In genomic region chr1:151991505-151991904, GRCm38 (mm10) we compare ENCODE assay signal across 23 mouse cellular contexts.
DNase-seq lines count a peak whose midpoint lies in the region; ATAC-seq and TF ChIP-seq lines count a peak whose summit lies in the region.
"Had no signal": no experiment of that assay in that cellular context is flagged by ENCODE, and none has a peak within 500 bp of the region (broad histone marks: within the 10 kb centered on the region; RNA-seq: fewer than 3 reads in every experiment).

No protein-coding gene starts in this region.

- no peaks in the 10 kb centered on the region for H3K36me3 ChIP-seq in liver, embryonic 14.5 days (replicated peaks; ENCODE audit: control insufficient read depth, insufficient read depth, low read depth)
- H3K36me3 ChIP-seq in E14TG2a.4 (ENCODE audit: insufficient read depth, low read length), result no peaks in the 10 kb centered on the region
- H3K36me3 ChIP-seq: embryonic facial prominence, embryonic 15.5 days; forebrain, embryonic 15.5 days; limb, embryonic 12.5 days; lung, embryonic 15.5 days; midbrain, embryonic 12.5 days had no signal

- no peaks in the 10 kb centered on the region for H3K9me3 ChIP-seq in liver, embryonic 14.5 days (ENCODE audit: control insufficient read depth, low read length)
- no peaks in the 10 kb centered on the region for H3K9me3 ChIP-seq in E14TG2a.4 (ENCODE audit: low read length)
- H3K9me3 ChIP-seq: forebrain, embryonic 15.5 days; limb, embryonic 12.5 days; liver, embryonic 12.5 days; lung, embryonic 15.5 days; midbrain, embryonic 12.5 days had no signal

- H3K4me2 ChIP-seq in liver, embryonic 14.5 days (ENCODE audit: low read depth), result no peak overlapping the region
- H3K4me2 ChIP-seq: embryonic facial prominence, embryonic 15.5 days; forebrain, embryonic 15.5 days; heart, embryonic 11.5 days; limb, embryonic 12.5 days; liver, embryonic 12.5 days; lung, embryonic 15.5 days; midbrain, embryonic 12.5 days had no signal

- peaks cover 47% of the 10 kb centered on the region for H3K4me1 ChIP-seq in cerebellum, adult 2 months (ENCODE audit: control insufficient read depth, insufficient read depth, low read length)
- H3K4me1 ChIP-seq in liver, embryonic 14.5 days (replicated peaks; ENCODE audit: control insufficient read depth in 2 of 2, insufficient read depth in 2 of 2, low read length in 1 of 2), result no peaks in the 10 kb centered on the region
- H3K4me1 ChIP-seq in E14TG2a.4 (replicated peaks; ENCODE audit: low read depth, low read length), result no peaks in the 10 kb centered on the region
- peaks cover 8% of the 10 kb centered on the region for H3K4me1 ChIP-seq in bone marrow macrophage, adult 2 months (ENCODE audit: control insufficient read depth, insufficient read depth, low read length)
- H3K4me1 ChIP-seq: liver, embryonic 12.5 days; midbrain, embryonic 12.5 days had no signal

- TF ChIP-seq POLR2A in cerebellum, adult 2 months (IDR thresholded peaks at IDR 0.05; ENCODE audit: borderline replicate concordance, insufficient read depth, low read length), result no peak
- TF ChIP-seq POLR2A in bone marrow macrophage, adult 2 months (IDR thresholded peaks at IDR 0.05; ENCODE audit: borderline replicate concordance, low read depth, low read length), result no peak

- no peak overlapping the region for H3K9ac ChIP-seq in liver, embryonic 14.5 days (replicated peaks)
- H3K9ac ChIP-seq: embryonic facial prominence, embryonic 15.5 days; forebrain, embryonic 15.5 days; limb, embryonic 12.5 days; liver, embryonic 12.5 days; lung, embryonic 15.5 days; midbrain, embryonic 12.5 days had no signal

- TF ChIP-seq CTCF in cerebellum, adult 2 months (IDR thresholded peaks at IDR 0.05; ENCODE audit: borderline replicate concordance, insufficient read depth, low read depth, low read length), result peak; percentile 22; the same call in 1 of the 2 replicates
- TF ChIP-seq CTCF in liver, embryonic 14.5 days (IDR thresholded peaks at IDR 0.05; ENCODE audit: low read depth), result peak; percentile 20; the same call in 1 of the 2 replicates
- TF ChIP-seq CTCF in E14TG2a.4 (conservative IDR thresholded peaks at IDR 0.05; ENCODE audit: low read length), result peak; percentile 71
- TF ChIP-seq CTCF in bone marrow macrophage, adult 2 months (IDR thresholded peaks at IDR 0.05; ENCODE audit: low read depth, low read length), result peak; percentile 36

- ATAC-seq in liver, embryonic 14.5 days (ENCODE audit: insufficient read depth), result no peak
- ATAC-seq: forebrain, embryonic 15.5 days; liver, embryonic 12.5 days had no signal

- no peak for TF ChIP-seq EP300 in liver, embryonic 14.5 days (IDR thresholded peaks at IDR 0.05; ENCODE audit: low read depth)

- 98% methylated on average over 4 of the region's 4 CpGs for WGBS in cerebellum, adult 2 months
- 74% methylated on average over 4 of the region's 4 CpGs for WGBS in liver, embryonic 14.5 days (ENCODE audit: insufficient replicate concordance)

- no peak for DNase-seq in cerebellum, adult 2 months
- DNase-seq in cerebellum, postnatal 25 days, result no peak
- no peak for DNase-seq in liver, embryonic 14.5 days (ENCODE audit: low read depth in 3 of 3, low spot score in 3 of 3)
- DNase-seq in liver, result no peak
- no peak for DNase-seq in right cerebral cortex, postnatal 10 days (ENCODE audit: low spot score in 2 of 2)
- no peak for DNase-seq in urinary bladder, postnatal 36 days (ENCODE audit: low spot score in 2 of 2)
- DNase-seq: adrenal gland, adult 2 months; cerebellum, adult 8-10 months; heart, postnatal 14 days; kidney, adult 2 months; kidney, postnatal 14 days; right cerebral cortex, postnatal 14 days; spleen, adult 18-20 months; thymus, postnatal 25 days had no signal

- H3K27ac ChIP-seq in cerebellum, adult 2 months (ENCODE audit: insufficient read depth, low read length), result no peak overlapping the region
- no peak overlapping the region for H3K27ac ChIP-seq in liver, embryonic 14.5 days
- no peak overlapping the region for H3K27ac ChIP-seq in bone marrow macrophage, adult 2 months (ENCODE audit: insufficient read depth, low read depth, low read length)
- H3K27ac ChIP-seq: embryonic facial prominence, embryonic 15.5 days; forebrain, embryonic 15.5 days; limb, embryonic 12.5 days; liver, embryonic 12.5 days; lung, embryonic 15.5 days; midbrain, embryonic 12.5 days had no signal

- H3K27me3 ChIP-seq in cerebellum, adult 2 months (ENCODE audit: control insufficient read depth, insufficient read depth, low read length), result no peaks in the 10 kb centered on the region
- no peaks in the 10 kb centered on the region for H3K27me3 ChIP-seq in liver, embryonic 14.5 days (ENCODE audit: control insufficient read depth, insufficient read depth, low read length)
- H3K27me3 ChIP-seq in E14TG2a.4 (ENCODE audit: insufficient read depth, low read length), result no peaks in the 10 kb centered on the region
- H3K27me3 ChIP-seq: embryonic facial prominence, embryonic 15.5 days; forebrain, embryonic 15.5 days; limb, embryonic 12.5 days; liver, embryonic 12.5 days; lung, embryonic 15.5 days; midbrain, embryonic 12.5 days had no signal

- no peak overlapping the region for H3K4me3 ChIP-seq in cerebellum, adult 2 months (replicated peaks; ENCODE audit: insufficient read depth, low read depth, low read length)
- no peak overlapping the region for H3K4me3 ChIP-seq in liver, embryonic 14.5 days (ENCODE audit: insufficient read depth in 1 of 2, low read depth in 2 of 2, low read length in 2 of 2)
- no peak overlapping the region for H3K4me3 ChIP-seq in E14TG2a.4 (replicated peaks; ENCODE audit: low read length)
- no peak overlapping the region for H3K4me3 ChIP-seq in bone marrow macrophage, adult 2 months (ENCODE audit: insufficient read depth, low read length)
- H3K4me3 ChIP-seq: embryonic facial prominence, embryonic 15.5 days; forebrain, embryonic 15.5 days; limb, embryonic 12.5 days; liver, embryonic 12.5 days; lung, embryonic 15.5 days; midbrain, embryonic 12.5 days had no signal

Comparison
In these comparisons a context has a peak if more than half of its experiments do, and no peak if none do; other contexts are left out.
1. CTCF ChIP-seq: peak in every context shown above with its lines; median percentile 71 in E14TG2a.4; 36 in bone marrow macrophage, adult 2 months; 22 in cerebellum, adult 2 months; 20 in liver, embryonic 14.5 days.